Mouse (Mus musculus) lung, embryonic 15.5 days (tissue): ENCODE measurements around the gene Rpusd1. TPM values are rescaled to one million over a fixed set of nuclear protein-coding genes. Genes with fewer than 3 reads are reported as not detected.

Source experiments
- ATAC-seq: fragments of 200-750 bp; cut with Nextera tagmentation; 2 replicates; pipeline ENCODE4 v1.8.0; 2017; ENCODE audit warnings: moderate number of reproducible peaks, borderline replicate concordance; ENCODE audit not compliant: low FRiP score, low TSS enrichment; ENCODE audit errors: extremely low read depth
- H3K27ac ChIP-seq: fragments of 300-500 bp; sonication (generic); 2 replicates; pipeline ENCODE4 v1.5.1; 2015; ENCODE audit warnings: moderate library complexity, mild to moderate bottlenecking, inconsistent platforms
- H3K27me3 ChIP-seq: fragments of 300-500 bp; sonication (generic); 2 replicates; pipeline ENCODE4 v1.6.1; 2015; ENCODE audit warnings: inconsistent platforms
- H3K36me3 ChIP-seq: fragments of 300-500 bp; sonication (generic); 2 replicates; pipeline ENCODE4 v1.6.1; 2015; ENCODE audit warnings: inconsistent platforms
- H3K4me1 ChIP-seq: fragments of 300-500 bp; sonication (generic); 2 replicates; pipeline ENCODE4 v1.6.1; 2015; ENCODE audit warnings: inconsistent platforms
- H3K4me2 ChIP-seq: fragments of 300-500 bp; sonication (generic); 2 replicates; pipeline ENCODE4 v1.6.1; 2015; ENCODE audit warnings: inconsistent platforms, mild to moderate bottlenecking, moderate library complexity
- H3K4me3 ChIP-seq: fragments of 300-500 bp; sonication (generic); 2 replicates; pipeline ENCODE4 v1.5.1; 2015; ENCODE audit warnings: mild to moderate bottlenecking, inconsistent platforms
- H3K9ac ChIP-seq: fragments of 300-500 bp; sonication (generic); 2 replicates; pipeline ENCODE4 v1.6.1; 2015; ENCODE audit warnings: inconsistent platforms
- H3K9me3 ChIP-seq: fragments of 300-500 bp; sonication (generic); 2 replicates; pipeline ENCODE4 v1.6.1; 2016; ENCODE audit warnings: inconsistent platforms
- WGBS: fragments of 180-500 bp; shearing (Covaris S2); methylation state at CpG from one replicate; pipeline ENCODE4 v1.1.7; 2015; 5-methylcytosine and 5-hydroxymethylcytosine counted together
- polyA plus RNA-seq: library from polyadenylated mRNA; unstranded; fragments of >200 nt; fragmentation: Nextera tagmentation; extraction: Ambion mirVana; gene quantifications from 2 replicates; pipeline ENCODE4 v1.2.1, GENCODE M21; 2015

The Rpusd1 gene
- polyA plus RNA-seq, 1 experiment from 2014 or later: 24.5 TPM

DNA sequence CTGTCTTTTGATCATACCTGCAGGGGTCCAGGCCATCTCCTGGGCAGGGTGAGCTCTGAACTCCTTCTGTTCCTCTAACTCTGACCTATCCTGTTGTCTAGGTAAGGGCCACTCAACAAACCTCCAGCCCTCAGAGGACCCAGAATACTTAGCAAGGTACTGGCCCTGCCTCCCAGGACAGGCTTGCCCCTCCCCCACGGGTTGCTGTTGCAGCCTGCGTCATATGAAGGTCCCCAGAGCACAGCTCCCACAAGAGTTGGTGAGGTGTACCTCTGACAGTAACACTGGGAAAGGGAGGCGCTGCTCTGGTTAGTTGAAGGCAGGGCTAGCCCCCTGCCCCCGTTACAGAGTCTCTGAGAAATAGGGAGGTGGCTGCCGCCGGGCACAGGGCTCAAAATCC, 11.3 kb upstream of the Rpusd1 start:
- Histone ChIP-seq H3K27ac (no peak overlapping the region), H3K36me3 (peaks cover 9% of the 10 kb centered on the region), H3K27me3 (peaks cover 34% of the 10 kb centered on the region), H3K4me1 (peaks cover 11% of the 10 kb centered on the region; the same call in 1 of the 2 replicates), H3K9ac (no peak overlapping the region), H3K4me3 (no peak overlapping the region), H3K4me2 (no peak overlapping the region), H3K9me3 (no peaks in the 10 kb centered on the region)
- ATAC-seq: no peak
- WGBS: 4% methylated on average over 6 of the region's 6 CpGs

- H3K9ac ChIP-seq: peak within 1 kb of the TSS; percentile 40
- H3K4me1 ChIP-seq: peaks cover 11% of the 10 kb centered on the region; the same call in 1 of the 2 replicates
- peak within 1 kb of the TSS; percentile 82 for H3K4me2 ChIP-seq
- 1% methylated on average over 45 of the region's 45 CpGs for WGBS
- H3K9me3 ChIP-seq: no peaks in the 10 kb centered on the region
- ATAC-seq: peak; percentile 48; the same call in 1 of the 2 replicates
- H3K4me3 ChIP-seq: peak within 1 kb of the TSS; percentile 38
- no peak within 1 kb of the TSS for H3K27ac ChIP-seq
- peaks cover 9% of the 10 kb centered on the region for H3K36me3 ChIP-seq
- H3K27me3 ChIP-seq: peaks cover 34% of the 10 kb centered on the region
Observed at GRCm38 (mm10) chr17:25716711-25717637, 10.5 kb upstream of the Rpusd1 start, which contains the start of gene Gng13. Gng13 (plus strand) TSS chr17:25717171.

- no peaks in the 10 kb centered on the region for H3K9me3 ChIP-seq
- peak overlapping the region; percentile 82 for H3K4me2 ChIP-seq
- no peak for ATAC-seq
- H3K4me3 ChIP-seq: peak overlapping the region; percentile 38
- 4% methylated on average over 6 of the region's 6 CpGs for WGBS
- peaks cover 9% of the 10 kb centered on the region for H3K36me3 ChIP-seq
- H3K27ac ChIP-seq: no peak overlapping the region
- 0 out of 2 replicates have a peak overlapping the region, but pooled peaks have one; percentile 40 for H3K9ac ChIP-seq
- H3K4me1 ChIP-seq: peaks cover 11% of the 10 kb centered on the region; the same call in 1 of the 2 replicates
- peaks cover 34% of the 10 kb centered on the region for H3K27me3 ChIP-seq
Observed at GRCm38 (mm10) chr17:25717691-25718090, 9.8 kb upstream of the Rpusd1 start.

DNA sequence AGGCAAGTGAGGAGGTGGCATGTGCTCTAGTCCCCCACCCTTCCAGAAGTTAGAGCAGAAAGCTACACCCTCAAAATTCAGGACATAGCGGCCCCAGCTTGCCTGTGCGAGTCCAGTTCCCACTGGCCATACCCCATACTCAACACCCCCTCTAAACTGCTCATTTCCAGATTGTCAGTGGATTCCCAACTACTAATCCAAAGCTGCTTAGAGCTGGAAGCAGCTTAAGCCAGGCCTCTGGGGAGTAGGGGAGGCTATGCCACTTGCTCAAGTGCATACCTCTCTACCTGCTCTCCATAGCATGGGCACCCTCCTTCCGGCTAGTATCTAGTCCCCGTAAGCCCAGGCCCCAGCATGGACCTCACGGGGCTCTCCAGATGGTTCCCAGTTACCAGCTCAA, 6.0 kb upstream of the Rpusd1 start:
- WGBS: 89% methylated on average over 5 of the region's 5 CpGs
- no peak for ATAC-seq
- Histone ChIP-seq H3K4me2 (no peak overlapping the region), H3K9ac (no peak overlapping the region), H3K27ac (no peak overlapping the region), H3K4me1 (peaks cover 16% of the 10 kb centered on the region), H3K27me3 (peaks cover 19% of the 10 kb centered on the region), H3K4me3 (no peak overlapping the region), H3K9me3 (no peaks in the 10 kb centered on the region), H3K36me3 (peaks cover 25% of the 10 kb centered on the region)

- no peak for ATAC-seq
- Histone ChIP-seq H3K4me2 (no peak overlapping the region), H3K4me3 (no peak overlapping the region), H3K36me3 (peaks cover 25% of the 10 kb centered on the region), H3K4me1 (peaks cover 17% of the 10 kb centered on the region), H3K9ac (no peak overlapping the region), H3K27me3 (no peaks in the 10 kb centered on the region), H3K9me3 (no peaks in the 10 kb centered on the region), H3K27ac (no peak overlapping the region)
- 94% methylated on average over 19 of the region's 19 CpGs for WGBS
Observed at GRCm38 (mm10) chr17:25723470-25723869, 4.0 kb upstream of the Rpusd1 start.

- no peak overlapping the region for H3K27ac ChIP-seq
- no peaks in the 10 kb centered on the region for H3K27me3 ChIP-seq
- H3K36me3 ChIP-seq: peaks cover 25% of the 10 kb centered on the region
- H3K4me2 ChIP-seq: no peak overlapping the region
- ATAC-seq: no peak
- H3K4me3 ChIP-seq: no peak overlapping the region
- H3K9me3 ChIP-seq: no peaks in the 10 kb centered on the region
- 70% methylated on average over 7 of the region's 7 CpGs for WGBS
- H3K4me1 ChIP-seq: peaks cover 20% of the 10 kb centered on the region
- no peak overlapping the region for H3K9ac ChIP-seq
Observed at GRCm38 (mm10) chr17:25723919-25724318, 3.6 kb upstream of the Rpusd1 start.

DNA sequence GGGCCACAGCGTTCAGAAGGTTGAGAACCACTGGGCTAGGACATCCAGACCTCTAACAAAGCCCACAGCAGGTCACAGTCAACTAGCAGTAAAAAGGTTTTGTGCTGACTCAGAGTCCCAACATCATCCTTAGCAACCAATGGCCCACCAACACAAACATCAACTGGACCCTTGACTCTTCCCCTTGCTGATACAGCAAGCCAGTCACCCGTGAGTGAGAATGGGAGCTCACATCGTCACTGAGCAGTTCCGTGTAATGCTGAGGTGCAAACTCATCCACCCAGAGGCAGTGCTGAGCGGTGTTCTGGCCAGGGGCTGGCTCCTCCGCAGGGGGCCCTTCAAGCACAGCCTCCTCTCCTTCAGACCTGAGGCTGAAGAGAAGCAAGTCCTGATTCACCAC, 2.2 kb upstream of the Rpusd1 start:
- Histone ChIP-seq H3K4me1 (peaks cover 20% of the 10 kb centered on the region), H3K4me2 (no peak overlapping the region), H3K36me3 (peaks cover 27% of the 10 kb centered on the region), H3K27me3 (no peaks in the 10 kb centered on the region), H3K9me3 (no peaks in the 10 kb centered on the region), H3K27ac (no peak overlapping the region), H3K9ac (no peak overlapping the region), H3K4me3 (no peak overlapping the region)
- ATAC-seq: no peak
- 78% methylated on average over 6 of the region's 6 CpGs for WGBS

DNA sequence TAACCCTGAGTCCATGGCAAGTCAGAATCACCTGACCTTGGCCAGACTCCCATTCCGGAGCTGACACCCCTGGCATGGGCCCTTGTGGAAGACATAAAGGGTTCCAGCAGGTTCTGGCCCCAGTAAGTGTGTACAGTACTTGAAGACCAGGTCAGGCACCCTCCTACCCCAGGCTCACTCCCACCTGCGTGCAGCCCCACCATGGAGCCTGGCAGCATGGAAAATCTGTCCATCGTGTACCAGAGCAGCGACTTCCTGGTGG, 470 bp downstream of the Rpusd1 start:
- Histone ChIP-seq H3K27ac (0 out of 2 replicates have a peak overlapping the region, but pooled peaks have one; percentile 4), H3K9me3 (no peaks in the 10 kb centered on the region), H3K4me1 (peaks cover 22% of the 10 kb centered on the region), H3K4me2 (peak overlapping the region; percentile 94), H3K27me3 (no peaks in the 10 kb centered on the region), H3K36me3 (peaks cover 20% of the 10 kb centered on the region), H3K4me3 (peak overlapping the region; percentile 59), H3K9ac (peak overlapping the region; percentile 85)
- no peak; the same call in 1 of the 2 replicates for ATAC-seq
- WGBS: 12% methylated on average over 4 of the region's 4 CpGs

GRCm38 (mm10) chr17:25732082-25732481, 4.6 kb downstream of the Rpusd1 start:
- ATAC-seq: no peak
- Histone ChIP-seq H3K9ac (no peak overlapping the region), H3K4me3 (no peak overlapping the region), H3K27me3 (no peaks in the 10 kb centered on the region), H3K4me2 (no peak overlapping the region), H3K9me3 (no peaks in the 10 kb centered on the region), H3K4me1 (peaks cover 13% of the 10 kb centered on the region), H3K27ac (no peak overlapping the region), H3K36me3 (0 out of 2 replicates have a peak, but pooled peaks cover 6% of the 10 kb centered on the region)
- WGBS: 10% methylated on average over 2 of the region's 2 CpGs

- peaks cover 3% of the 10 kb centered on the region; the same call in 1 of the 2 replicates for H3K4me1 ChIP-seq
- H3K9me3 ChIP-seq: no peaks in the 10 kb centered on the region
- H3K4me2 ChIP-seq: no peak overlapping the region
- H3K4me3 ChIP-seq: no peak overlapping the region
- 72% methylated on average over 5 of the region's 5 CpGs for WGBS
- H3K36me3 ChIP-seq: 0 out of 2 replicates have a peak, but pooled peaks cover 3% of the 10 kb centered on the region
- no peak overlapping the region for H3K27ac ChIP-seq
- H3K9ac ChIP-seq: no peak overlapping the region
- no peaks in the 10 kb centered on the region for H3K27me3 ChIP-seq
- no peak for ATAC-seq
Observed at GRCm38 (mm10) chr17:25735246-25735645, 7.8 kb downstream of the Rpusd1 start.

DNA sequence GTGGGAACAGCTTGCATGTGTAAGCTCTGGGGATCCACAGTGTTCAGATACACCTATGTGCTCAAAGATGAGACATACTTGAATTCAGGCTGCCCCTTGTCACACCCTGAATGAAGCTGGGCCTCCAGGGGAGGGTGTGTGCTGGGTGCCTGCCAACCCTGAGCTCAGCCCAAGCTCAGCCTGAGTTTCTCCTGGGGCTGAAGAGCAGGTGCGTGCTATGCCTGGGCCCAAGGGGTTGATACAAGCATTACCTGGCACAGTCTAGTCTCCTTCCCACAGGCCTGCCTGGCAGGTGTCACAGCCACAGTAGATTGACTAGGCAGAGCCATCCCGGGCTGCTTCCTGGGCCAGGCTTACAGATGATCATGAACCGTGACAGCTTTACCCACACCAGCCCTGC, 8.3 kb downstream of the Rpusd1 start, which contains the start of gene Mslnl:
TSS of gene Mslnl (plus strand) at position 298 of the 400 bp plus-strand sequence.
- no peak within 1 kb of the TSS for H3K4me3 ChIP-seq
- peaks cover 3% of the 10 kb centered on the region; the same call in 1 of the 2 replicates for H3K4me1 ChIP-seq
- WGBS: 67% methylated on average over 3 of the region's 3 CpGs
- no peak within 1 kb of the TSS for H3K27ac ChIP-seq
- H3K27me3 ChIP-seq: no peaks in the 10 kb centered on the region
- no peak for ATAC-seq
- H3K4me2 ChIP-seq: no peak within 1 kb of the TSS
- no peaks in the 10 kb centered on the region for H3K9me3 ChIP-seq
- 0 out of 2 replicates have a peak, but pooled peaks cover under 1% of the 10 kb centered on the region for H3K36me3 ChIP-seq
- H3K9ac ChIP-seq: no peak within 1 kb of the TSS

GRCm38 (mm10) chr17:25738861-25739260, 11.4 kb downstream of the Rpusd1 start:
- 46% methylated on average over 7 of the region's 7 CpGs for WGBS
- Histone ChIP-seq H3K9me3 (no peaks in the 10 kb centered on the region), H3K27ac (no peak overlapping the region), H3K36me3 (no peaks in the 10 kb centered on the region), H3K27me3 (no peaks in the 10 kb centered on the region), H3K4me3 (no peak overlapping the region), H3K4me1 (no peaks in the 10 kb centered on the region), H3K4me2 (no peak overlapping the region), H3K9ac (no peak overlapping the region)
- no peak for ATAC-seq
